Mouse (Mus musculus) C2C12 (cell line): ENCODE measurements around the gene Cuedc1.

Experiments
- CEBPB ChIP-seq: IDR thresholded peaks from one replicate; pipeline ENCODE4 v1.6.1; 2011; ENCODE audit warnings: low read depth, mild to moderate bottlenecking, control low read depth, moderate library complexity
- CTCF ChIP-seq: IDR thresholded peaks from one replicate; pipeline ENCODE4 v1.5.1; 2011; ENCODE audit not compliant: control insufficient read depth, insufficient read depth, insufficient read length
- FOSL1 ChIP-seq: IDR thresholded peaks from one replicate; pipeline ENCODE4 v1.8.0; 2011; ENCODE audit warnings: mild to moderate bottlenecking, low read length; ENCODE audit not compliant: poor library complexity, insufficient read depth, severe bottlenecking
- MAX ChIP-seq: IDR thresholded peaks from one replicate; pipeline ENCODE4 v1.6.1; 2011; ENCODE audit warnings: mild to moderate bottlenecking, control low read depth
- MYOD1 ChIP-seq: IDR thresholded peaks from one replicate; pipeline ENCODE4 v1.6.1; 2011; ENCODE audit warnings: low read depth; ENCODE audit not compliant: control insufficient read depth, insufficient read length
- MYOG ChIP-seq: IDR thresholded peaks from one replicate; pipeline ENCODE4 v1.6.1; 2011; ENCODE audit not compliant: control insufficient read depth, insufficient read length; ENCODE audit errors: extremely low read depth
- USF1 ChIP-seq: IDR thresholded peaks from one replicate; pipeline ENCODE4 v1.6.1; 2011; ENCODE audit warnings: low read depth, mild to moderate bottlenecking, control low read depth, moderate library complexity

- TF ChIP-seq CTCF (no peak), USF1 (no peak), MAX (no peak), MYOD1 (no peak), CEBPB (no peak), MYOG (no peak), FOSL1 (no peak)
These were observed 42.1 kb upstream of the Cuedc1 start for GRCm38 (mm10) chr11:88055777-88056176.
